Mouse (Mus musculus) lung, embryonic 16.5 days (tissue): Measurements from ENCODE around the gene Nphp1. TPM values are rescaled to one million over a fixed set of nuclear protein-coding genes. Genes with fewer than 3 reads are reported as not detected.

ENCODE experiments used
- ATAC-seq: fragments of 200-750 bp; cut with Nextera tagmentation; 2 replicates; pipeline ENCODE4 v1.8.0; 2017; ENCODE audit warnings: low read depth, mild to moderate bottlenecking, moderate library complexity
- H3K27ac ChIP-seq: fragments of 300-500 bp; sonication (generic); 2 replicates; pipeline ENCODE4 v1.5.1; 2014; ENCODE audit warnings: mild to moderate bottlenecking, control low read depth, low read length
- H3K27me3 ChIP-seq: fragments of 300-500 bp; sonication (generic); 2 replicates; pipeline ENCODE4 v1.6.1; 2014; ENCODE audit warnings: low read depth, low read length, mixed read lengths; ENCODE audit not compliant: control insufficient read depth, insufficient read depth
- H3K36me3 ChIP-seq: fragments of 300-500 bp; sonication (generic); 2 replicates; pipeline ENCODE4 v1.6.1; 2014; ENCODE audit warnings: low read length; ENCODE audit not compliant: control insufficient read depth, insufficient read depth
- H3K4me1 ChIP-seq: fragments of 300-500 bp; sonication (generic); replicated peaks from 2 replicates; pipeline ENCODE4 v1.6.1; 2014; ENCODE audit warnings: low read length, mixed read lengths; ENCODE audit not compliant: control insufficient read depth, insufficient read depth
- H3K4me2 ChIP-seq: fragments of 300-500 bp; sonication (generic); 2 replicates; pipeline ENCODE4 v1.6.1; 2014; ENCODE audit warnings: low read depth, low read length, control low read depth
- H3K4me3 ChIP-seq: fragments of 300-500 bp; sonication (generic); 2 replicates; pipeline ENCODE4 v1.5.1; 2014; ENCODE audit warnings: mild to moderate bottlenecking, low read length, control low read depth
- H3K9ac ChIP-seq: fragments of 300-500 bp; sonication (generic); 2 replicates; pipeline ENCODE4 v1.6.1; 2014; ENCODE audit warnings: low read length, control low read depth
- H3K9me3 ChIP-seq: fragments of 300-500 bp; sonication (generic); 2 replicates; pipeline ENCODE4 v1.6.1; 2016; ENCODE audit warnings: low read length; ENCODE audit not compliant: control insufficient read depth
- WGBS: fragments of 180-500 bp; shearing (Covaris S2); extraction: QIAGEN DNeasy Blood & Tissue Kit; methylation state at CpG from one replicate; pipeline ENCODE4 v1.1.7; 2014; 5-methylcytosine and 5-hydroxymethylcytosine counted together
- polyA plus RNA-seq: library from polyadenylated mRNA; unstranded; fragments of >200 nt; fragmentation: Nextera tagmentation; extraction: Ambion mirVana; gene quantifications from 2 replicates; pipeline ENCODE4 v1.2.1, GENCODE M21; 2015

The Nphp1 gene
- polyA plus RNA-seq, 1 experiment from 2014 or later: 41.5 TPM

- 45% methylated on average over 3 of the region's 3 CpGs for WGBS
- Histone ChIP-seq H3K9ac (no peak overlapping the region), H3K27me3 (no peaks in the 10 kb centered on the region), H3K4me2 (no peak overlapping the region), H3K27ac (no peak overlapping the region), H3K4me1 (no peaks in the 10 kb centered on the region), H3K9me3 (no peaks in the 10 kb centered on the region), H3K36me3 (no peaks in the 10 kb centered on the region), H3K4me3 (no peak overlapping the region)
- no peak for ATAC-seq
These were observed 74.0 kb downstream of the Nphp1 start for GRCm38 (mm10) chr2:127714726-127715125.

- H3K27ac ChIP-seq: no peak overlapping the region
- H3K27me3 ChIP-seq: no peaks in the 10 kb centered on the region
- no peaks in the 10 kb centered on the region for H3K36me3 ChIP-seq
- no peak overlapping the region for H3K9ac ChIP-seq
- H3K4me2 ChIP-seq: no peak overlapping the region
- ATAC-seq: no peak
- no peaks in the 10 kb centered on the region for H3K9me3 ChIP-seq
- no peaks in the 10 kb centered on the region for H3K4me1 ChIP-seq
- H3K4me3 ChIP-seq: no peak overlapping the region
- 75% methylated on average over 3 of the region's 3 CpGs for WGBS
These were observed 79.9 kb downstream of the Nphp1 start for GRCm38 (mm10) chr2:127708792-127709191.

GRCm38 (mm10) chr2:127708060-127708459, 80.6 kb downstream of the Nphp1 start:
- H3K4me3 ChIP-seq: no peak overlapping the region
- H3K9ac ChIP-seq: no peak overlapping the region
- no peaks in the 10 kb centered on the region for H3K4me1 ChIP-seq
- no peaks in the 10 kb centered on the region for H3K9me3 ChIP-seq
- ATAC-seq: no peak
- H3K4me2 ChIP-seq: no peak overlapping the region
- no peaks in the 10 kb centered on the region for H3K27me3 ChIP-seq
- H3K36me3 ChIP-seq: no peaks in the 10 kb centered on the region
- H3K27ac ChIP-seq: no peak overlapping the region
- WGBS: 44% methylated on average over 3 of the region's 3 CpGs

DNA sequence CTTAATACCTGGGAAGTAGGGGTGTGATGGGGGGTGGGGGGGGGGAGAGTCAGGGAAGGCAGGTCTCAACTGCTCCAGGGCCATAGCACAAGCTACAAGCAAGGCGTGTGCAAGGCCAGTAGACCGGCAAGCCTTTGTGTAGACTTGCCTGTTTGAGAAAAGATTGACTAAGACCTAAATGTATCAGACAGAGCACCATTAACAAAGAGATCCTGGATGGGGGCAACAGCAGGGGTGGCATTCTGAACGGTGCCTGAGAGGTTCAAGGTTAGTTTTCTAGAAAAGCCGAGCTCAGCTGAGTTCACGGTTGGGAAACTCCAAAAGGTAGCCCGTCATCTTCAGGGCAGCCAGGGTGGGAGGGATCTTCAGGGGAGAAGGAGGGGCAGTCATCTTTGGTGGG, 83.4 kb downstream of the Nphp1 start:
- no peak overlapping the region for H3K4me2 ChIP-seq
- H3K27ac ChIP-seq: no peak overlapping the region
- no peaks in the 10 kb centered on the region for H3K9me3 ChIP-seq
- no peak for ATAC-seq
- no peaks in the 10 kb centered on the region for H3K36me3 ChIP-seq
- no peak overlapping the region for H3K9ac ChIP-seq
- H3K27me3 ChIP-seq: no peaks in the 10 kb centered on the region
- no peaks in the 10 kb centered on the region for H3K4me1 ChIP-seq
- no peak overlapping the region for H3K4me3 ChIP-seq
- WGBS: 89% methylated on average over 6 of the region's 6 CpGs

Other genes with a start within 250 kb of the Nphp1 start
- 3.4 and 3.5 TPM in 2 replicates for gene Prom2, start 247.4 kb downstream of the Nphp1 start, polyA plus RNA-seq
- 4.2 and 4.3 TPM in 2 replicates for gene Zfp661, start 201.8 kb downstream of the Nphp1 start, polyA plus RNA-seq
- gene Mrps5, start 201.7 kb downstream of the Nphp1 start, polyA plus RNA-seq: 114 and 120 TPM in 2 replicates
- 21.4 and 30.2 TPM in 2 replicates for gene Mal, start 132.2 kb downstream of the Nphp1 start, polyA plus RNA-seq
- 5.3 and 6.5 TPM in 2 replicates for gene Mall, start 59.0 kb downstream of the Nphp1 start, polyA plus RNA-seq
- gene Mtln, start 3.6 kb upstream of the Nphp1 start, polyA plus RNA-seq: 33.1 and 34.9 TPM in 2 replicates
- 59.1 and 64.9 TPM in 2 replicates for gene Bub1, start 43.0 kb upstream of the Nphp1 start, polyA plus RNA-seq
- 0.25 and 0.60 TPM in 2 replicates for gene Acoxl, start 50.0 kb upstream of the Nphp1 start, polyA plus RNA-seq